Mouse (Mus musculus): ENCODE data around the gene Aldh1l2. TPM values are rescaled to one million over a fixed set of nuclear protein-coding genes. Genes with fewer than 3 reads are reported as not detected.

Gene Aldh1l2
- polyA plus RNA-seq (2014; fragmentation: Illumina TruSeq; extraction: RNeasy Lipid Tissue Mini Kit (QIAGEN cat#74804); ENCODE audit: low read depth, low replicate concordance), result 7.3 TPM

GRCm38 (mm10) chr10:83533910-83534283 lies at the start of gene Aldh1l2:
Gene Aldh1l2 (minus strand): TSS chr10:83534140.

GRCm38 (mm10) chr10:83543439-83544102 lies 9.6 kb upstream of the Aldh1l2 start, which contains the start of gene Washc4:
Gene Washc4 (plus strand): TSS chr10:83543752.

Other genes starting within 250 kb of the Aldh1l2 start
- gene Slc41a2, start 196.3 kb downstream of the Aldh1l2 start, polyA plus RNA-seq (2014; fragmentation: Illumina TruSeq; extraction: RNeasy Lipid Tissue Mini Kit (QIAGEN cat#74804); ENCODE audit: low read depth, low replicate concordance), result 1.2 TPM
- gene D10Wsu102e, start 173.9 kb downstream of the Aldh1l2 start, polyA plus RNA-seq (2014; fragmentation: Illumina TruSeq; extraction: RNeasy Lipid Tissue Mini Kit (QIAGEN cat#74804); ENCODE audit: low read depth, low replicate concordance), result 0.24 TPM
- 10.7 TPM for gene Washc4, start 9.6 kb upstream of the Aldh1l2 start, polyA plus RNA-seq (2014; fragmentation: Illumina TruSeq; extraction: RNeasy Lipid Tissue Mini Kit (QIAGEN cat#74804); ENCODE audit: low read depth, low replicate concordance)
- gene Appl2, start 114.6 kb upstream of the Aldh1l2 start, polyA plus RNA-seq (2014; fragmentation: Illumina TruSeq; extraction: RNeasy Lipid Tissue Mini Kit (QIAGEN cat#74804); ENCODE audit: low read depth, low replicate concordance), result 117 TPM
- 4.3 TPM for gene 1500009L16Rik, start 188.7 kb upstream of the Aldh1l2 start, polyA plus RNA-seq (2014; fragmentation: Illumina TruSeq; extraction: RNeasy Lipid Tissue Mini Kit (QIAGEN cat#74804); ENCODE audit: low read depth, low replicate concordance)